Mouse (Mus musculus): ENCODE results near the gene Fam57a. TPM values are rescaled to one million over a fixed set of nuclear protein-coding genes. Genes with fewer than 3 reads are reported as not detected.

Gene Fam57a
- polyA plus RNA-seq, 1 experiment, result 20.8 TPM

GRCm38 (mm10) chr11:76257386-76257785, 77.9 kb downstream of the Fam57a start:
- no peak overlapping the region for H3K27ac ChIP-seq (ENCODE audit: insufficient read depth, low read length)
- no peaks in the 10 kb centered on the region for H3K4me1 ChIP-seq (ENCODE audit: control insufficient read depth, insufficient read depth, low read length)
- TF ChIP-seq CTCF (IDR thresholded peaks at IDR 0.05; ENCODE audit: borderline replicate concordance, insufficient read depth, low read length) (no peak), POLR2A (IDR thresholded peaks at IDR 0.05; ENCODE audit: low read depth, low read length) (no peak)
- no peak overlapping the region for H3K4me3 ChIP-seq (ENCODE audit: insufficient read depth, low read length)

DNA sequence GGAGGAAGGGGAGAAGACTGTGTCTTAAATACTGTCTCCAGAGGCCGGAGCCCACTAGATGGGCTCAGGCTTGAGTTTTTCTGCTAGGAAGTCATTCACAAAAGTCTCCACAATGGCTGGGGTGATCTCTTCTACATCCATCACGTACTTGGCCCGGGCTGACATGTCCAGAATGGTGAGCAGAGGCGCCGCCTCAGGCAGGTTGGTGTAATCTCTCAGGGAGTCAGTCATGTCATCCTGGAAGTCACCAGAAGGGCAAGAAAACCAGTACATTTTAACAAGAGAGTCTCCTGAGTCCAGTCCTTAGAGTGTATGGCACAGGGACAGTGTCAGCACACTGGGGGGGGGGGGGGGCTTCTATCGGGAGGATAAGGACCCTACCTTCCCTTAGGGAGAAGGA, 79.0 kb downstream of the Fam57a start:
- no peaks in the 10 kb centered on the region for H3K4me1 ChIP-seq (ENCODE audit: control insufficient read depth, insufficient read depth, low read length)
- H3K27ac ChIP-seq (ENCODE audit: insufficient read depth, low read length), result no peak overlapping the region
- TF ChIP-seq POLR2A (IDR thresholded peaks at IDR 0.05; ENCODE audit: low read depth, low read length) (no peak), CTCF (IDR thresholded peaks at IDR 0.05; ENCODE audit: borderline replicate concordance, insufficient read depth, low read length) (no peak)
- no peak overlapping the region for H3K4me3 ChIP-seq (ENCODE audit: insufficient read depth, low read length)

DNA sequence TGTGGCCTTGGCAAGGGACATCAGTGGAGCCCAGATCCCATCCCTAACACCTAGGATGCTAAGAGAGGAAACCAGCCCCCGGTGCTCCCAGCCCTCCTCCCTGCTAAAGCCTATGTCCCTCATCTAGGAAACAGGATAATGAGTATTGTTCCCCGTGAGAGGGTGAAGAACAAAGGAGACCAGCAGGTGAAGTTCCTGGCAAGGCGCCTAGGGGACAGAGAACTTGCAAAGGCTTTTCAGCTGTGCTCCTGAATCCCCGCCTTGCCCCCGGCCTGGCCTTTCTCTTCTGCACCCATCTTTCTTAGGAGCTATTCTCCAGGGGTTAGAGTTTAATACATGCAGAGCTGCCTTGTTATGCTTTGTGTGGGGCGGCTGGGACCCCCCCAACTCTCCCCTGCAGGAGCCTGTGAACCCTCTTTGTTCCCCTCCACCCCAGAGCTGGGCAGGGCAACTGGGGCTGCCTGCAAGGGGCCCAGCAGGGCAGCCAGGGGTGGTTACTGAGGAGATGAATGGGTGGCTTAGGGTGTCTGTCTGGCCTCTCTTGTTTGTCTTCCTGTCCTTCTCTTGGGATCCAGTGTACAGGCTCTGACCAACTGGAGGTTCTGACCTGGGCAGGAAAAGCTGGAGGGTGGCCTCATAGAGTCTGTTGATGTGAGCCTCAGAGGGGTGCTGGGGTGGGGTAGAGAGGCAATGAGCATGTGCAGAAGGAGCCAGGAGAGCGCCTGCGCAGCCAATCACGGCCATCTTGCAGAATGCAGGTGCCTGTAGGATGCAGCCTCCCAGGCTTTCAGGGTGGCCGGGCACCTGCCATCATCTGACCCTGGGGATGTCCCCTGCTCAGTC, 81.0 kb downstream of the Fam57a start:
- H3K4me3 ChIP-seq (ENCODE audit: insufficient read depth, low read length), result no peak overlapping the region
- TF ChIP-seq POLR2A (IDR thresholded peaks at IDR 0.05; ENCODE audit: low read depth, low read length) (no peak), CTCF (IDR thresholded peaks at IDR 0.05; ENCODE audit: borderline replicate concordance, insufficient read depth, low read length) (no peak)
- H3K27ac ChIP-seq (ENCODE audit: insufficient read depth, low read length), result no peak overlapping the region
- no peaks in the 10 kb centered on the region for H3K4me1 ChIP-seq (ENCODE audit: control insufficient read depth, insufficient read depth, low read length)

DNA sequence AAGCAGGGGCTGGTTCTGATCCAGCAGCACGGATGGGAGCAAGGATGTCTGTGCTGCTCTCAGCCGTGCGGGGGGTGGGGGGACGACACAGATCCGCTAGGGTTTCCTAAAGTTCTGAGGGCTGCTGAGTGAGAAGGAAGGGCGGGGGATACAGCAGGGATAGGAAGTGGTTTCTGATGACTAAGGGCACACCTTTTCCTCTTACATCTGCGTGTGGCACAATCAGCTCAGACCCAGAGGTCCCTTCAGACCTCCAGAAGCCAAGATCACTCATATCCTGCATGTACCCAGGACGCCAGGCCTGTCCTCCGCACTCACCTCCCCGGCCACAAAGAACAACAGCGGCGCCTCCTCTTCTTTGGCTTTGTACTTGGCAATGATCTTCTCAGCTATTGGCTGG, 81.8 kb downstream of the Fam57a start:
- H3K4me1 ChIP-seq (ENCODE audit: control insufficient read depth, insufficient read depth, low read length), result no peaks in the 10 kb centered on the region

GRCm38 (mm10) chr11:76262611-76263351, 83.3 kb downstream of the Fam57a start:
- Histone ChIP-seq H3K4me1 (ENCODE audit: control insufficient read depth, insufficient read depth, low read length) (no peaks in the 10 kb centered on the region), H3K27ac (ENCODE audit: insufficient read depth, low read length) (no peak overlapping the region)
- TF ChIP-seq POLR2A (IDR thresholded peaks at IDR 0.05; ENCODE audit: low read depth, low read length) (no peak), CTCF (IDR thresholded peaks at IDR 0.05; ENCODE audit: borderline replicate concordance, insufficient read depth, low read length) (no peak)

More for the DNA sequence above, 81.8 kb downstream of the Fam57a start:
- no peak overlapping the region for H3K4me3 ChIP-seq (ENCODE audit: insufficient read depth, low read length)
- TF ChIP-seq POLR2A (IDR thresholded peaks at IDR 0.05; ENCODE audit: low read depth, low read length), result no peak
- no peak for TF ChIP-seq CTCF (IDR thresholded peaks at IDR 0.05; ENCODE audit: borderline replicate concordance, insufficient read depth, low read length)
- no peak overlapping the region for H3K27ac ChIP-seq (ENCODE audit: insufficient read depth, low read length)

More at GRCm38 (mm10) chr11:76262611-76263351, 83.3 kb downstream of the Fam57a start:
- H3K4me3 ChIP-seq (ENCODE audit: insufficient read depth, low read length), result no peak overlapping the region

Other genes with a start within 250 kb of the Fam57a start
- gene Rph3al, start 241.2 kb upstream of the Fam57a start, polyA plus RNA-seq (2011; ENCODE audit: insufficient read length, low read depth, missing spikeins), result 0.47 and 0.82 TPM in 2 replicates
- not detected in 2 replicates for gene 1700016K19Rik, start 179.8 kb upstream of the Fam57a start, polyA plus RNA-seq (2011; ENCODE audit: insufficient read length, low read depth, missing spikeins)
- gene Rflnb, start 151.9 kb upstream of the Fam57a start, polyA plus RNA-seq (2011; ENCODE audit: insufficient read length, low read depth, missing spikeins), result 67.5 and 82.6 TPM in 2 replicates
- gene Vps53, start within 50 bp of the Fam57a start, polyA plus RNA-seq (2011; ENCODE audit: insufficient read length, low read depth, missing spikeins), result 40.1 and 40.9 TPM in 2 replicates
- not detected in 2 replicates for gene Dbil5, start 37.9 kb downstream of the Fam57a start, polyA plus RNA-seq (2011; ENCODE audit: insufficient read length, low read depth, missing spikeins)
- gene Gemin4, start 38.0 kb downstream of the Fam57a start, polyA plus RNA-seq (2011; ENCODE audit: insufficient read length, low read depth, missing spikeins), result 11.3 and 14.7 TPM in 2 replicates
- gene Mrm3, start 64.0 kb downstream of the Fam57a start, polyA plus RNA-seq (2011; ENCODE audit: insufficient read length, low read depth, missing spikeins), result 6.1 and 8.6 TPM in 2 replicates
- gene Glod4, start 64.1 kb downstream of the Fam57a start, polyA plus RNA-seq (2011; ENCODE audit: insufficient read length, low read depth, missing spikeins), result 73.5 and 84.4 TPM in 2 replicates
- gene Nxn, start 219.5 kb downstream of the Fam57a start, polyA plus RNA-seq (2011; ENCODE audit: insufficient read length, low read depth, missing spikeins), result 135 and 156 TPM in 2 replicates
- 28.2 and 35.5 TPM in 2 replicates for gene Timm22, start 227.3 kb downstream of the Fam57a start, polyA plus RNA-seq (2011; ENCODE audit: insufficient read length, low read depth, missing spikeins)